Mouse (Mus musculus) liver, adult 2 months (tissue): ENCODE data around the gene Lin28a. TPM values are rescaled to one million over a fixed set of nuclear protein-coding genes. Genes with fewer than 3 reads are reported as not detected.

Source experiments
- DNase-seq: peaks from one replicate; pipeline ENCODE4 v3.0.0-alpha.2; 2011; ENCODE audit warnings: low read depth, low spot score; ENCODE audit errors: extremely low read depth
- H3K27ac ChIP-seq: fragments of 200-500 bp; replicated peaks from 2 replicates; pipeline ENCODE4 v1.5.1; 2012; ENCODE audit warnings: low read depth, mild to moderate bottlenecking, control low read depth, inconsistent platforms, low read length; ENCODE audit not compliant: insufficient read depth
- H3K27me3 ChIP-seq: fragments of 200-500 bp; 2 replicates; pipeline ENCODE4 v1.6.1; 2012; ENCODE audit warnings: mild to moderate bottlenecking, moderate library complexity, low read length, inconsistent platforms; ENCODE audit not compliant: control insufficient read depth, insufficient read depth
- H3K36me3 ChIP-seq: fragments of 200-500 bp; 2 replicates; pipeline ENCODE4 v1.6.1; 2012; ENCODE audit warnings: low read length, inconsistent platforms; ENCODE audit not compliant: control insufficient read depth, insufficient read depth
- H3K4me1 ChIP-seq: fragments of 200-500 bp; 2 replicates; pipeline ENCODE4 v1.6.1; 2011; ENCODE audit warnings: low read length; ENCODE audit not compliant: control insufficient read depth, insufficient read depth
- H3K4me3 ChIP-seq: fragments of 200-500 bp; 2 replicates; pipeline ENCODE4 v1.5.1; 2011; ENCODE audit warnings: low read depth, mild to moderate bottlenecking, control low read depth, low read length, moderate library complexity; ENCODE audit not compliant: insufficient read depth
- H3K79me2 ChIP-seq: fragments of 200-500 bp; 2 replicates; pipeline ENCODE4 v1.6.1; 2012; ENCODE audit warnings: inconsistent platforms, mild to moderate bottlenecking, low read length, moderate library complexity; ENCODE audit not compliant: control insufficient read depth, insufficient read depth
- H3K9ac ChIP-seq: fragments of 200-500 bp; 2 replicates; pipeline ENCODE4 v1.6.1; 2012; ENCODE audit warnings: low read depth, mild to moderate bottlenecking, control low read depth, inconsistent platforms, low read length
- CTCF ChIP-seq: fragments of 200-500 bp; IDR thresholded peaks from 2 replicates; pipeline ENCODE4 v1.5.1; 2011; ENCODE audit warnings: low read depth, low read length, control low read depth
- POLR2A ChIP-seq: fragments of 200-500 bp; IDR thresholded peaks from 2 replicates; pipeline ENCODE4 v1.6.1; 2011; ENCODE audit warnings: low read length, control low read depth; ENCODE audit not compliant: insufficient read depth; ENCODE audit errors: extremely low read depth
- WGBS: fragments of 180-500 bp; shearing (Covaris S2); methylation state at CpG from one replicate; pipeline ENCODE4 v1.1.7; 2018; 5-methylcytosine and 5-hydroxymethylcytosine counted together
- polyA plus RNA-seq: library from polyadenylated mRNA; depleted of rRNA; stranded (reverse); fragments of >200 nt; gene quantifications from 2 replicates; pipeline ENCODE4 v1.2.3, GENCODE M21; 2012
- total RNA-seq: library from RNA; depleted of rRNA; stranded (reverse); fragments of >200 nt; gene quantifications from 2 replicates; pipeline ENCODE4 v1.2.3, GENCODE M21; 2014

Gene Lin28a
- total and polyA plus RNA-seq, 2 experiments: not detected

GRCm38 (mm10) chr4:134025802-134026201 lies 7.2 kb upstream of the Lin28a start:
- H3K79me2 ChIP-seq: no peaks in the 10 kb centered on the region
- no peaks in the 10 kb centered on the region for H3K4me1 ChIP-seq
- no peak overlapping the region for H3K9ac ChIP-seq
- DNase-seq: no peak
- no peak overlapping the region for H3K4me3 ChIP-seq
- no peak overlapping the region for H3K27ac ChIP-seq
- no peaks in the 10 kb centered on the region for H3K36me3 ChIP-seq
- TF ChIP-seq POLR2A (no peak), CTCF (no peak)
- 70% methylated on average over 9 of the region's 9 CpGs for WGBS
- H3K27me3 ChIP-seq: no peaks in the 10 kb centered on the region

- no peaks in the 10 kb centered on the region for H3K79me2 ChIP-seq
- H3K27me3 ChIP-seq: peaks cover 28% of the 10 kb centered on the region
- no peak overlapping the region for H3K27ac ChIP-seq
- no peaks in the 10 kb centered on the region for H3K36me3 ChIP-seq
- peak; percentile 29 for DNase-seq
- H3K4me3 ChIP-seq: no peak overlapping the region
- 4% methylated on average over 11 of the region's 11 CpGs for WGBS
- no peak overlapping the region for H3K9ac ChIP-seq
- no peaks in the 10 kb centered on the region for H3K4me1 ChIP-seq
- TF ChIP-seq CTCF (peak; percentile 41), POLR2A (no peak)
These were observed 2.0 kb upstream of the Lin28a start for GRCm38 (mm10) chr4:134020621-134021020.

- Histone ChIP-seq H3K4me3 (no peak overlapping the region), H3K9ac (no peak overlapping the region), H3K27ac (no peak overlapping the region), H3K4me1 (no peaks in the 10 kb centered on the region), H3K36me3 (no peaks in the 10 kb centered on the region), H3K79me2 (no peaks in the 10 kb centered on the region), H3K27me3 (peaks cover 28% of the 10 kb centered on the region)
- TF ChIP-seq POLR2A: no peak
- TF ChIP-seq CTCF: no peak
- 5% methylated on average over 16 of the region's 16 CpGs for WGBS
- no peak for DNase-seq
These were observed 1.2 kb upstream of the Lin28a start for GRCm38 (mm10) chr4:134019641-134020351.

GRCm38 (mm10) chr4:134019210-134019609 lies 569 bp upstream of the Lin28a start:
- Histone ChIP-seq H3K27me3 (peaks cover 28% of the 10 kb centered on the region), H3K4me3 (no peak overlapping the region), H3K27ac (no peak overlapping the region), H3K9ac (no peak overlapping the region), H3K4me1 (no peaks in the 10 kb centered on the region), H3K79me2 (no peaks in the 10 kb centered on the region), H3K36me3 (no peaks in the 10 kb centered on the region)
- DNase-seq: no peak
- TF ChIP-seq POLR2A: no peak
- no peak for TF ChIP-seq CTCF
- WGBS: 1% methylated on average over 9 of the region's 10 CpGs

GRCm38 (mm10) chr4:134018038-134018778 lies 433 bp downstream of the Lin28a start:
- Histone ChIP-seq H3K36me3 (no peaks in the 10 kb centered on the region), H3K9ac (no peak overlapping the region), H3K79me2 (no peaks in the 10 kb centered on the region), H3K27ac (no peak overlapping the region), H3K4me3 (no peak overlapping the region), H3K27me3 (peaks cover 28% of the 10 kb centered on the region), H3K4me1 (no peaks in the 10 kb centered on the region)
- 1% methylated on average over 46 of the region's 46 CpGs for WGBS
- DNase-seq: no peak
- TF ChIP-seq POLR2A: no peak
- no peak for TF ChIP-seq CTCF
